Mouse (Mus musculus): ENCODE results near the gene Mansc4.

GRCm38 (mm10) chr6:147127239-147127638 is 40.4 kb upstream of the Mansc4 start:
- TF ChIP-seq CTCF (IDR thresholded peaks at IDR 0.05; ENCODE audit: control insufficient read depth, insufficient read depth, low read length) (no peak), POLR2A (IDR thresholded peaks at IDR 0.05; ENCODE audit: borderline replicate concordance, control insufficient read depth, low read depth, low read length) (no peak)
